Mouse (Mus musculus) forebrain, embryonic 14.5 days (tissue): ENCODE measurements around the gene Lrba. TPM values are rescaled to one million over a fixed set of nuclear protein-coding genes. Genes with fewer than 3 reads are reported as not detected.

Source experiments
- ATAC-seq: fragments of 200-750 bp; cut with Nextera tagmentation; 2 replicates; pipeline ENCODE4 v1.8.0; 2017; ENCODE audit warnings: mild to moderate bottlenecking, moderate library complexity
- DNase-seq: peaks from one replicate; pipeline ENCODE4 v3.0.0-alpha.2; 2015; ENCODE audit warnings: low spot score
- H3K27ac ChIP-seq: fragments of 300-500 bp; sonication (generic); 2 replicates; pipeline ENCODE4 v1.5.1; 2014; ENCODE audit warnings: low read depth, mild to moderate bottlenecking, control low read depth, low read length, moderate library complexity
- H3K27me3 ChIP-seq: fragments of 300-500 bp; sonication (generic); replicated peaks from 2 replicates; pipeline ENCODE4 v1.6.1; 2014; ENCODE audit warnings: low read length, control low read depth, mixed read lengths; ENCODE audit not compliant: control insufficient read depth, insufficient read depth
- H3K36me3 ChIP-seq: fragments of 300-500 bp; sonication (generic); 2 replicates; pipeline ENCODE4 v1.6.1; 2014; ENCODE audit warnings: low read length, control low read depth; ENCODE audit not compliant: control insufficient read depth, insufficient read depth
- H3K4me1 ChIP-seq: fragments of 300-500 bp; sonication (generic); 2 replicates; pipeline ENCODE4 v1.6.1; 2014; ENCODE audit warnings: antibody characterized with exemption, low read length, control low read depth; ENCODE audit not compliant: control insufficient read depth, insufficient read depth
- H3K4me2 ChIP-seq: fragments of 300-500 bp; sonication (generic); 2 replicates; pipeline ENCODE4 v1.6.1; 2014; ENCODE audit warnings: mild to moderate bottlenecking, control low read depth, low read length
- H3K4me3 ChIP-seq: fragments of 300-500 bp; sonication (generic); 2 replicates; pipeline ENCODE4 v1.5.1; 2014; ENCODE audit warnings: low read depth, low read length, control low read depth
- H3K9ac ChIP-seq: fragments of 300-500 bp; sonication (generic); 2 replicates; pipeline ENCODE4 v1.6.1; 2014; ENCODE audit warnings: mild to moderate bottlenecking, low read length, control low read depth, moderate library complexity
- H3K9me3 ChIP-seq: fragments of 300-500 bp; sonication (generic); replicated peaks from 2 replicates; pipeline ENCODE4 v1.6.1; 2016; ENCODE audit warnings: low read length, control low read depth, mixed read lengths; ENCODE audit not compliant: control insufficient read depth
- WGBS: fragments of 180-500 bp; shearing (Covaris S2); extraction: QIAGEN DNeasy Blood & Tissue Kit; methylation state at CpG from one replicate; pipeline ENCODE4 v1.1.7; 2014; 5-methylcytosine and 5-hydroxymethylcytosine counted together
- polyA plus RNA-seq: library from polyadenylated mRNA; unstranded; fragments of >200 nt; fragmentation: Nextera tagmentation; extraction: Ambion mirVana; gene quantifications from 2 replicates; pipeline ENCODE4 v1.2.1, GENCODE M21; 2014

Lrba gene
- 2.9 and 3.4 TPM in 2 replicates for polyA plus RNA-seq

GRCm38 (mm10) chr3:86224564-86225421 is at the start of gene Lrba:
Lrba (plus strand) TSS chr3:86224680.
- peak within 1 kb of the TSS; percentile 86 for H3K27ac ChIP-seq
- no peaks in the 10 kb centered on the region for H3K9me3 ChIP-seq
- H3K4me3 ChIP-seq: peak within 1 kb of the TSS; percentile 90
- H3K4me1 ChIP-seq: peaks cover 4% of the 10 kb centered on the region; the same call in 1 of the 2 replicates
- 0 out of 2 replicates have a peak, but pooled peaks cover 6% of the 10 kb centered on the region for H3K27me3 ChIP-seq
- ATAC-seq (peak; percentile 77), DNase-seq (peak; percentile 65)
- H3K9ac ChIP-seq: peak within 1 kb of the TSS; percentile 86
- H3K4me2 ChIP-seq: peak within 1 kb of the TSS; percentile 88
- no peaks in the 10 kb centered on the region for H3K36me3 ChIP-seq
- under 1% methylated on average over 48 of the region's 55 CpGs for WGBS

DNA sequence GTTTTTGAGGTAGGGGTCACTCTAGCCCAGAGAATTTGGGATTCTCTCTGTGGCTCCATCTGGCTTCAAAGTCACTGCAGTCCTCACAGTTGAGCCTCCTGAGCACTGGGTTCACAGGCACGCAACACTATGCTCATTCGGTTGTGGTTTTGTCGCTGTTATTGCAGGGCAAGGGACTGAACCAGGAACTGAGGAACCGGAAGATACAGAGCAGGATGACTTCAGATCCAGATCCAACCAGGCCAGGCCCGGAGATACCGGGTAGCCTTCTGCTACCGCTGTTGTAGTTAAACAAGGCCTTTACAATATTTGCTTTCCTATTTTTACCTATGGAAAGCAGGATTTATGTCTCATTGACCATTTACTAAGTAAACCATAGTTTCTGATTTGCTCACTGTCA is 44.8 kb upstream of the Lrba start:
- Histone ChIP-seq H3K27ac (no peak overlapping the region), H3K4me1 (no peaks in the 10 kb centered on the region), H3K4me3 (no peak overlapping the region), H3K27me3 (no peaks in the 10 kb centered on the region), H3K9ac (no peak overlapping the region), H3K4me2 (no peak overlapping the region), H3K9me3 (no peaks in the 10 kb centered on the region), H3K36me3 (no peaks in the 10 kb centered on the region)
- ATAC-seq (no peak), DNase-seq (no peak)
- 86% methylated on average over 7 of the region's 7 CpGs for WGBS

GRCm38 (mm10) chr3:86181107-86181506 is 43.4 kb upstream of the Lrba start:
- H3K4me1 ChIP-seq: no peaks in the 10 kb centered on the region
- H3K9ac ChIP-seq: no peak overlapping the region
- H3K4me2 ChIP-seq: no peak overlapping the region
- no peak for DNase-seq
- no peaks in the 10 kb centered on the region for H3K27me3 ChIP-seq
- ATAC-seq: no peak
- H3K36me3 ChIP-seq: no peaks in the 10 kb centered on the region
- H3K27ac ChIP-seq: no peak overlapping the region
- 55% methylated on average over 5 of the region's 5 CpGs for WGBS
- no peak overlapping the region for H3K4me3 ChIP-seq
- no peaks in the 10 kb centered on the region for H3K9me3 ChIP-seq

DNA sequence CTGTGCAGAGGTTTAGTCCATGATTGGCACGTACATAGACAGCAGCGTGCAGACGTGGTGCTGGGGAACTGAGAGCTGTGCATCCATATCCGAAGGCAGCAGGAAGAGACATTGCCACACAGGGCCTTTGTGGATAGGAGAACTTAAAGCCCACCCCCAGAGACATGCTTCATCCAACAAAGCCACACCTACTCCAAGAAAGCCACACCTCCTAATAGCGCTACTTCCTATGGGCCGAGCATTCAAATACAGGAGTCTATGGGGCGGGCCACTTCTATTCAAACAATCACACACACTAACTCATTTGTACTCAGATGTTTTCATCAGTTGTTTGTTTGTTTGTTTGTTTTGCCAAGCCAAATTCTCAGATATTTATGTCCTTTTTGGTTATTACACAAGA is 39.9 kb upstream of the Lrba start:
- Histone ChIP-seq H3K4me3 (no peak overlapping the region), H3K27me3 (no peaks in the 10 kb centered on the region), H3K4me2 (no peak overlapping the region), H3K9ac (no peak overlapping the region), H3K27ac (no peak overlapping the region), H3K9me3 (no peaks in the 10 kb centered on the region), H3K4me1 (no peaks in the 10 kb centered on the region), H3K36me3 (no peaks in the 10 kb centered on the region)
- DNase-seq: no peak
- no peak for ATAC-seq
- WGBS: 90% methylated on average over 7 of the region's 7 CpGs

DNA sequence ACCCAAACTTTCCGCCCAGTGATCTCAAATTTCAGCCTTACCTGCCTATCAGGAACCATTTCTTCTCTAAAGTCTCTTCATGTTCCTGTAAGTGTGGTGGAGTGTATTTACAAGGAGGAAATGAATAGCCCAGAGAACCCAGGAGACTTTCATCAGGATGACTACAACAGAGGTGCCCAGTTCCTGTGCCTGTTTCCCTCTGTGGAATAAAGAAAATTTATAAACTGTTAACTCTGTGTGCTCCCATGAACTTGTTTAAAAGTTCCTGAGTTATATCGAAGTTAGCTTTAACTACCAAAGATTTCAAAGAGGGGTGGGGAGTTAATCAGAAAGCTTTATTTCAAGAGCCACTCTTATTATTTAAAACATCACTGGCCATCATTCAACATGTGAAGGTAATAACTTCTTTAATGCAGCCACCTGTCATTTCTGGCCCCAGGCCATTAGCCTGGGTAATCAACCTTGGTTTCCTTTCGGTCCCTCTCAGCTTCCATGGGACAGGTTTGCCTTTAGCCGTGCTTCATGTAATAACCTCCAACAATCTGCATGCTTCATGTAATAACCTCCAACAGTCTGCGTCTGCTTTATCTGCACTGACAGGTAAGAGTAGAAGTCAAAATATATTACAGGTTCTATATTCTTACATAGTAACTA is 36.6 kb upstream of the Lrba start:
- H3K27ac ChIP-seq: no peak overlapping the region
- ATAC-seq: no peak
- no peak overlapping the region for H3K9ac ChIP-seq
- H3K4me1 ChIP-seq: no peaks in the 10 kb centered on the region
- no peaks in the 10 kb centered on the region for H3K36me3 ChIP-seq
- WGBS: 72% methylated on average over 5 of the region's 5 CpGs
- H3K27me3 ChIP-seq: no peaks in the 10 kb centered on the region
- DNase-seq: no peak
- H3K9me3 ChIP-seq: no peaks in the 10 kb centered on the region
- H3K4me2 ChIP-seq: no peak overlapping the region
- no peak overlapping the region for H3K4me3 ChIP-seq

- H3K4me2 ChIP-seq: no peak overlapping the region
- no peaks in the 10 kb centered on the region for H3K27me3 ChIP-seq
- 41% methylated on average over 15 of the region's 15 CpGs for WGBS
- H3K36me3 ChIP-seq: no peaks in the 10 kb centered on the region
- no peak for ATAC-seq
- no peaks in the 10 kb centered on the region for H3K9me3 ChIP-seq
- H3K4me3 ChIP-seq: no peak overlapping the region
- peak; percentile 9 for DNase-seq
- no peak overlapping the region for H3K27ac ChIP-seq
- no peak overlapping the region for H3K9ac ChIP-seq
- no peaks in the 10 kb centered on the region for H3K4me1 ChIP-seq
Measured at GRCm38 (mm10) chr3:86195981-86196380, 28.5 kb upstream of the Lrba start.

DNA sequence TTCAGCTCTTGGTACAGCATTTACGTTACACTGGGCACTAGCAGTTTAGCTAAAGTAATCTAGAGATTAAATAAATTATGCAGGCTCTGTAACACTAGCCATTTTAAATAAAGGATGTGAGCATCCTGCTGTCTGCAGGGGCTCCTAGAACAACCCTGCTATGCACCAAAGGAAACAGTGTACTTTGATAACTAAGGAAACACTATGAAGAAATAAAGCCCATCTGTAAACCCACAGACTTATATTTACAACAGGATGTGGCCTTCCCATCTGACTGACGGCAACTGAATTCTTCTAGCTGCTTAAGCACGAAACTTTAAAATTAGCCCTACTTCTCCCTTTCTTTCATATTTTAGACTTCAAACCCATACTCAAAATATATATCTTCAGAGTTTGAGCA is 28.0 kb upstream of the Lrba start:
- Histone ChIP-seq H3K9me3 (no peaks in the 10 kb centered on the region), H3K9ac (no peak overlapping the region), H3K27me3 (no peaks in the 10 kb centered on the region), H3K4me1 (no peaks in the 10 kb centered on the region), H3K27ac (no peak overlapping the region), H3K4me2 (no peak overlapping the region), H3K36me3 (no peaks in the 10 kb centered on the region), H3K4me3 (no peak overlapping the region)
- ATAC-seq: no peak
- no peak for DNase-seq
- 86% methylated on average over 3 of the region's 3 CpGs for WGBS

- no peaks in the 10 kb centered on the region for H3K4me1 ChIP-seq
- no peaks in the 10 kb centered on the region for H3K27me3 ChIP-seq
- H3K9ac ChIP-seq: no peak overlapping the region
- no peaks in the 10 kb centered on the region for H3K9me3 ChIP-seq
- H3K27ac ChIP-seq: no peak overlapping the region
- WGBS: 100% methylated on average over 1 of the region's 1 CpGs
- H3K4me2 ChIP-seq: no peak overlapping the region
- no peak for ATAC-seq
- H3K36me3 ChIP-seq: no peaks in the 10 kb centered on the region
- no peak for DNase-seq
- H3K4me3 ChIP-seq: no peak overlapping the region
Measured at GRCm38 (mm10) chr3:86201645-86202175, 22.8 kb upstream of the Lrba start.

DNA sequence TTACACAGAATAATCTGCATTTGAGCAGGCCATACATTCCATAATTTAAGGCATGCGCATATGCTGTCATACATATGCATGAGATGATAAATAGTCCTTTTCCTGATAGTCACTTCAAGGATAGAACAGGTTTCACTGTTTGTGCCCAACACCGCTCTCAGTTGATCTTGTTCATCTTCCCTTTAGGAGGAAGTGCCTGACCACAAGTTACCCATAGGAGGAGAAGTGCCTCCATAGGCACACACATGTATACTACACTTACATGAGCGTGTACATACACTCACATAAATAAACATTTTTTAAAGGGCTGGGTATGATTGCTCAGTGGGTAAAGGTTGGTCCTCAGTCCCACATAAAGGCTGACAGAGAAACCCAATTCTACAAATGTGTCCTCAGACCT is 22.0 kb upstream of the Lrba start:
- no peak overlapping the region for H3K4me2 ChIP-seq
- ATAC-seq (no peak), DNase-seq (no peak)
- 87% methylated on average over 3 of the region's 3 CpGs for WGBS
- no peaks in the 10 kb centered on the region for H3K9me3 ChIP-seq
- H3K27me3 ChIP-seq: no peaks in the 10 kb centered on the region
- H3K36me3 ChIP-seq: no peaks in the 10 kb centered on the region
- no peaks in the 10 kb centered on the region for H3K4me1 ChIP-seq
- no peak overlapping the region for H3K27ac ChIP-seq
- no peak overlapping the region for H3K9ac ChIP-seq
- H3K4me3 ChIP-seq: no peak overlapping the region
